Mouse (Mus musculus): ENCODE results near the gene Thrb. TPM values are rescaled to one million over a fixed set of nuclear protein-coding genes. Genes with fewer than 3 reads are reported as not detected.

Thrb gene
- polyA plus RNA-seq, 1 experiment from 2014 or later = 3.0 TPM

DNA sequence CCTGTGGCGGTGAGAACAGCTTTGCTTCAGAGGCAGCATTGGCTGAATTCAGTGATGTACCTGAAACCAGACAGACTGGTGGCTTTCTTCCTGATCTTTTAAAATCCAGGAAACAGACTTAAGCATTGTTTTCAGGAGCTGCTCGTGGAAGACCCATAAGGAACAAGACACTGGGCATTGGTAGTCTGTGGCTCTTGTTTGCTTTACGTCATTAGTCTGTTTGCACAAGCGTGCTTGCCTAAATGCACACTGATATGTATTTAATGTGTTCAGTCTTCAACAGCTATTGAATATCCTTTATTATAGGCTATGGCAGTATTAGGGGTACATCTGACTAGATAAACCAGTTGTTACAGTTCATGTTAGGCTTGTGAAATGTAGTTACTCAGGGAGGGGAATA, 67.8 kb downstream of the Thrb start:
- H3K4me2 ChIP-seq (ENCODE audit: low read length) = no peak overlapping the region
- H3K4me1 ChIP-seq (ENCODE audit: control insufficient read depth, insufficient read depth, low read depth, low read length) = no peaks in the 10 kb centered on the region
- H3K36me3 ChIP-seq (ENCODE audit: control insufficient read depth, insufficient read depth, low read length) = no peaks in the 10 kb centered on the region
- H3K4me3 ChIP-seq (ENCODE audit: low read length) = no peak overlapping the region
- WGBS = 91% methylated on average over 4 of the region's 4 CpGs
- ATAC-seq = no peak
- H3K27ac ChIP-seq (ENCODE audit: low read depth, low read length) = no peak overlapping the region
- H3K9ac ChIP-seq (ENCODE audit: low read depth, low read length) = no peak overlapping the region
- H3K27me3 ChIP-seq (replicated peaks; ENCODE audit: control insufficient read depth, insufficient read depth, low read length) = no peaks in the 10 kb centered on the region
- no peaks in the 10 kb centered on the region for H3K9me3 ChIP-seq (ENCODE audit: control insufficient read depth, low read length)

DNA sequence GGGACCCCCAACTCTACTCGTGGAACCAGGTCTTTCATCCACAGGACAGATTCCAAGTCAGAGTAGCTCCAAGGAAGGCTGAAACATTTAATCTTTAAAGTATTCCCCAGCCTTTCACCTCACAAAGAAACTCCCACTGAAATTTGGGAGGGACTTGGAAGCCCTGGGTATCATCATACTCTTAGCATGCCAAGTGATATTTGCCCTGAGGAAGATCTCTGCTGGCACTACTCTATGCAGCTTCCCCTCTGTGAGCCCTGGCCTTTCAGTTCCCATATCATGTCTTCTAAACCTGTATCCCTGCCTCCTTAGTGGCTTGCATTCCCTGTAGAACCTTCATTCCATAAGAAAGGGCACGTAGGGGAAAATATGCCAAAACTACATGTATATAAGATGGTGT, 68.8 kb downstream of the Thrb start:
- no peak overlapping the region for H3K27ac ChIP-seq (ENCODE audit: low read depth, low read length)
- WGBS = 86% methylated on average over 2 of the region's 2 CpGs
- H3K4me1 ChIP-seq (ENCODE audit: control insufficient read depth, insufficient read depth, low read depth, low read length) = no peaks in the 10 kb centered on the region
- no peaks in the 10 kb centered on the region for H3K27me3 ChIP-seq (replicated peaks; ENCODE audit: control insufficient read depth, insufficient read depth, low read length)
- no peak for ATAC-seq
- no peaks in the 10 kb centered on the region for H3K36me3 ChIP-seq (ENCODE audit: control insufficient read depth, insufficient read depth, low read length)
- no peaks in the 10 kb centered on the region for H3K9me3 ChIP-seq (ENCODE audit: control insufficient read depth, low read length)
- H3K4me3 ChIP-seq (ENCODE audit: low read length) = no peak overlapping the region
- no peak overlapping the region for H3K9ac ChIP-seq (ENCODE audit: low read depth, low read length)
- no peak overlapping the region for H3K4me2 ChIP-seq (ENCODE audit: low read length)

DNA sequence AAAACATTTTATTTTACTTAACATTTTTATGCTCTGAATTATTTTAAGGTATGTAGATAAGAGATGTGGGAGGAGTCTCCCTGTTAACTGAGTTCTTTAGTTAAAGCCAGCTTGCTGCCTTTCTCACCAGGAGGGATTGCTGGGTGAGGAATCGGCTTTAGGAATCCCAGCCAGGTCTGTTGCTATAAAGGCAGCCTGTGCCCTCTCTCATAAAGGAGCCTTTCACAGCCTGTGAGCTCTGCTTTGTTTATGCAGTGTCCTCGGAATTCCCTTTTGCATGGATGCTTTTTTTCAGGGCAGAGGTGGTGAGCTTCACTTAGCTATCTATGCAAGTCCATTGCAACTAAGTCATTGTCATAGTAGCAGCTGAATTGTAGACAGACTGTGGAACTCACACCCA, 71.0 kb downstream of the Thrb start:
- no peak for ATAC-seq
- Histone ChIP-seq H3K27ac (ENCODE audit: low read depth, low read length) (no peak overlapping the region), H3K27me3 (replicated peaks; ENCODE audit: control insufficient read depth, insufficient read depth, low read length) (no peaks in the 10 kb centered on the region), H3K9ac (ENCODE audit: low read depth, low read length) (no peak overlapping the region), H3K4me2 (ENCODE audit: low read length) (no peak overlapping the region), H3K36me3 (ENCODE audit: control insufficient read depth, insufficient read depth, low read length) (no peaks in the 10 kb centered on the region), H3K4me3 (ENCODE audit: low read length) (no peak overlapping the region), H3K4me1 (ENCODE audit: control insufficient read depth, insufficient read depth, low read depth, low read length) (no peaks in the 10 kb centered on the region), H3K9me3 (ENCODE audit: control insufficient read depth, low read length) (no peaks in the 10 kb centered on the region)
- WGBS = 5% methylated on average over 2 of the region's 2 CpGs

DNA sequence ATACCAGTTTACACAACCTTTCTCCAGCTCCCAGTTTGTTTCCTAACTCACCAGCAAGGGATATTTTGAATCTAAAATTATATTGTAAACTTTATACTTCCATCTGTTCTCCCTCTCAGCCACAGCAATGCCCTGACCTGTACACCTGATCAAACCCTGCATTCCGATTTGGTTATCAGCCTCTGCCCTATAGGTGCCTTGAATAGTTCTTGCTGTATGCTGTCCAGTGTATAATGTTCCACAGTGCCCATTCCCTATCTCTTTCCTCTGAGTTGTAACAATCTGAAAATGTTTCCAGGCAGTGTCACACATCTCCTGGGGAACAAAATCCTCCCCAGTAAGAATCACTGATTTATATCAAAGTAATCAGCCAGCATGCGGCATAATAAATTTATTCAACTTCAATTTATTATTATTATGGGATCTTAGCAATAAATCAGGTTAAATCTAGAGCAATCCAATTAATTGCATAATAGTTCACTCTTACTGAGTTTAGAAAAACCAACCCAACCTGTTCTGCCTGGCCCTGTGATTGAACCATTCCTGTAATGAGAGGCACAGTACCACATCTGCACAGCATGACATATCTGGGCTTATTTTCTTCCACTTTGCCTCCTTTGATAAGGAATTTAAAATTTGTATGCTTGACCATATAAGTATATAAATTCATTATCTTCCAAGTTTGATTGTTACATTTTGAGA, 73.2 kb downstream of the Thrb start:
- Histone ChIP-seq H3K27ac (ENCODE audit: low read depth, low read length) (no peak overlapping the region), H3K4me1 (ENCODE audit: control insufficient read depth, insufficient read depth, low read depth, low read length) (no peaks in the 10 kb centered on the region), H3K27me3 (replicated peaks; ENCODE audit: control insufficient read depth, insufficient read depth, low read length) (no peaks in the 10 kb centered on the region), H3K36me3 (ENCODE audit: control insufficient read depth, insufficient read depth, low read length) (no peaks in the 10 kb centered on the region), H3K9me3 (ENCODE audit: control insufficient read depth, low read length) (no peaks in the 10 kb centered on the region), H3K4me2 (ENCODE audit: low read length) (no peak overlapping the region), H3K4me3 (ENCODE audit: low read length) (no peak overlapping the region), H3K9ac (ENCODE audit: low read depth, low read length) (no peak overlapping the region)
- WGBS = 83% methylated on average over 2 of the region's 2 CpGs
- ATAC-seq = peak; percentile 46; the same call in 1 of the 2 replicates

DNA sequence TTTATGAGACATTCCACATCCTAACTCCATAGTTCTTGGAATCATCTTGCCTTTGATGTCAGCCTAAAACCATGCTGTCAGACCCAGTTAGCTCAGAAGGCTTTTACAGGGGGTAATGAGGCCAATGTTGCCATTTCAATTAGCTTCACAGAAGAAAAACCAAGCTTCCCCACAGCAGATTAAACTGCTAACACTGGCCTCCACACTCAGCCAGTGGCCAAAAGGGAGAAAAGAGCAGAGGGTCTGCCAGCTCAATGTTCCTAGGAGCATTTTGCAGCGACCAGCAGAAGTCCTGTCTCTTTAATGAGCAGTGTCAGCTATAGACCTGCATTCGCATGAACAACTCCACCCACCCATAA, 73.7 kb downstream of the Thrb start:
- Histone ChIP-seq H3K27me3 (replicated peaks; ENCODE audit: control insufficient read depth, insufficient read depth, low read length) (no peaks in the 10 kb centered on the region), H3K9me3 (ENCODE audit: control insufficient read depth, low read length) (no peaks in the 10 kb centered on the region), H3K4me3 (ENCODE audit: low read length) (no peak overlapping the region), H3K9ac (ENCODE audit: low read depth, low read length) (no peak overlapping the region), H3K36me3 (ENCODE audit: control insufficient read depth, insufficient read depth, low read length) (no peaks in the 10 kb centered on the region), H3K4me1 (ENCODE audit: control insufficient read depth, insufficient read depth, low read depth, low read length) (no peaks in the 10 kb centered on the region), H3K4me2 (ENCODE audit: low read length) (no peak overlapping the region), H3K27ac (ENCODE audit: low read depth, low read length) (no peak overlapping the region)
- 53% methylated on average over 2 of the region's 2 CpGs for WGBS
- peak; percentile 79 for ATAC-seq

DNA sequence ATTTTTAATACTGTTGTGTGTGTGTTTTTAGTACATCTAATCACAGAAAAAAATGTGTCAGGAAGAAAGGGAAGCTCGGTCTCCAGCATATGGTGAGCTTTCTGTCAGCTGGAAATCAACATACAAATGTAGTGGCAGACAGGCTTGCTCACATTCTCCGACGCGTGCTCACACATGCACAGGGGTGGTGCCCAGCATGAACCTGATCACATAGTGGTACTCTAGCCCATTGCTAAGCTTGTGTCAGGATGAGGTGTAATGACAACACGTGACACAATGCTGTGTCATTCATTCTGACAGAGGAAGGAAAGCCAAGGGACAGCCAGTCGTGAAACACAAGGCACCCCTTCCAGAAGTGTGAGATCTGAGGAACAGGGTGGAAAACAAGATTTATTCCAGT, 75.4 kb downstream of the Thrb start:
- ATAC-seq = peak; percentile 50; the same call in 1 of the 2 replicates
- Histone ChIP-seq H3K36me3 (ENCODE audit: control insufficient read depth, insufficient read depth, low read length) (no peaks in the 10 kb centered on the region), H3K27me3 (replicated peaks; ENCODE audit: control insufficient read depth, insufficient read depth, low read length) (no peaks in the 10 kb centered on the region), H3K9ac (ENCODE audit: low read depth, low read length) (no peak overlapping the region), H3K4me2 (ENCODE audit: low read length) (no peak overlapping the region), H3K4me1 (ENCODE audit: control insufficient read depth, insufficient read depth, low read depth, low read length) (no peaks in the 10 kb centered on the region), H3K27ac (ENCODE audit: low read depth, low read length) (no peak overlapping the region), H3K4me3 (ENCODE audit: low read length) (no peak overlapping the region), H3K9me3 (ENCODE audit: control insufficient read depth, low read length) (no peaks in the 10 kb centered on the region)
- WGBS = 78% methylated on average over 6 of the region's 6 CpGs

DNA sequence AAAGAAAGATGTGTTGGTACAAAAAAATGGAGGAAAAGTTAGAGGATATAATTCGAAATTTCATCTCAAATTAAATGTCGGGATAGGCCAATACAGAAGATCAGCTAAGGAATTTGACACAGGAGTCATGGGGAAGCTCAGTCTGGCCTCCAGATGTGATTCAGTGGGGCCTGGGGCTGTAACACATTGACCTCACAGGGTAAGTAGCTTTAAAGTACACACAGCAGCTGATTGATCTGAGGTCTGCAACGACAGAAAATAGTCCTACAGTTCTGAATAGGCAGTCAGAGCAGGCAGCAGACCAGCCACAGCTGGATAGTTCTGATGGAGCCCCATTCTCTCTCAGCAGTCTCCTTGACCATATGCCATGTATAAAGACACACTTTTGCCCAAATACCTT, 80.8 kb downstream of the Thrb start:
- Histone ChIP-seq H3K27ac (ENCODE audit: low read depth, low read length) (no peak overlapping the region), H3K9me3 (ENCODE audit: control insufficient read depth, low read length) (no peaks in the 10 kb centered on the region)
- WGBS = 54% methylated on average over 3 of the region's 3 CpGs

DNA sequence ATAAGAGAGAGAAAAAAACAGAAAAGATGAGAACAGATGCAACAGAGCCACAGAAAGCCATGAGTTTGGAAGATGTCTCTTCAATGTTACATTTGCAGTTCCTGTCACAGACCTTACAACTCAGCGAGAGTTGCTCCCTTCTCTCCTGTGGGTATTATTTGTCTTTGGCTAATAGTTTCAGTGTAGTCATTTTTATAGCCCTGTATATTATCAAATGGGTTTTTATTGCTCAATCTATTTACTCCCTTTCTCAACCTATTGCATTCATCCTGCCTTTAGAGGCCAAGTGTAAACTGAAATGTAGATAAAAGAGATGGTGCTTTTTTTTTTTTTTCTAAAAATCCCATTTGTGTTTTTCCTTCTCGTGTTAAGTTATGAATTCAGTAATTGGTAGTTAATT, 82.2 kb downstream of the Thrb start:
- Histone ChIP-seq H3K27me3 (replicated peaks; ENCODE audit: control insufficient read depth, insufficient read depth, low read length) (no peaks in the 10 kb centered on the region), H3K4me3 (ENCODE audit: low read length) (no peak overlapping the region), H3K4me2 (ENCODE audit: low read length) (no peak overlapping the region), H3K27ac (ENCODE audit: low read depth, low read length) (no peak overlapping the region), H3K9ac (ENCODE audit: low read depth, low read length) (no peak overlapping the region), H3K36me3 (ENCODE audit: control insufficient read depth, insufficient read depth, low read length) (no peaks in the 10 kb centered on the region), H3K9me3 (ENCODE audit: control insufficient read depth, low read length) (no peaks in the 10 kb centered on the region), H3K4me1 (ENCODE audit: control insufficient read depth, insufficient read depth, low read depth, low read length) (no peaks in the 10 kb centered on the region)
- 77% methylated on average over 2 of the region's 2 CpGs for WGBS
- ATAC-seq = no peak

More for the DNA sequence above, 80.8 kb downstream of the Thrb start:
- Histone ChIP-seq H3K27me3 (replicated peaks; ENCODE audit: control insufficient read depth, insufficient read depth, low read length) (no peaks in the 10 kb centered on the region), H3K36me3 (ENCODE audit: control insufficient read depth, insufficient read depth, low read length) (no peaks in the 10 kb centered on the region), H3K4me1 (ENCODE audit: control insufficient read depth, insufficient read depth, low read depth, low read length) (no peaks in the 10 kb centered on the region), H3K4me2 (ENCODE audit: low read length) (no peak overlapping the region), H3K4me3 (ENCODE audit: low read length) (no peak overlapping the region), H3K9ac (ENCODE audit: low read depth, low read length) (no peak overlapping the region)
- ATAC-seq = no peak

DNA sequence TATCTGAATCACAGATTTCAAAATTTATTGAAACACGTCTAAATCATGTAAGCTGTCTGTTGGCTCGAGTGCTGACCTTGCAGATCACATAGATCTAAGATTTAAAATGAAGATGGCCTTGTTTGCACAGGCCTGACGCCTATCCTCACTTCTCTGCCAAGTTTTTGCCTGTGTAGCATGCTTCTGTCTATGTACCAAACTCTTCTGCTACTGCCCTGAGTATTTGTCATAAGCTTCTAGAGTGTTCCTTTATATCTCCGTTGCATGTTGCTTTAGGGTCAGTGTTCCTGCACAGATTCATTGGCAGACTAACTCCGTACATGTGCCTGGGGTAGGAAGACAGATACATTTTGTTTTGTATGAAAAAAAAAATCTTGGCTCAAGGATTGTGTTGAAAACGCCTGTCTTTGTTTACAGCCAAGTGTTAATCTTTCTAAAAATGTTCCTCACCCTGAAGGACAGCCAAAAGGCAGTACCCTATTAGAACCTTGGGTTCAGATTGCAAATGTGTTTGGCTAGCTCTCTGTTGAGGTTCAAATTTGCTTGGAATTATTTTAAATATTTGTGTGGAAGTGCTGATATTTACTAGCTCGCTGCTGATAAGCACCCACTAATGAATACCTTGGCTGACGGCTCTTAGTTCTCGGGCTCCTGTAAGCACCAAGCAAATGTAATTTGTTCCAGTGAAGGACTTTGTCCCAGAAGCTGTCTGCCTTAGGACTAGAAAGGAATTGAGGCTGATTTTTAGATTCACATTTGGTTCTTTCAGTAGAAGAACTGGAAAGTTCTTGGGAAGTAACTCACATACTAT, 83.0 kb downstream of the Thrb start:
- H3K36me3 ChIP-seq (ENCODE audit: control insufficient read depth, insufficient read depth, low read length) = no peaks in the 10 kb centered on the region
- 64% methylated on average over 9 of the region's 9 CpGs for whole genome bisulfite sequencing
- H3K9me3 ChIP-seq (ENCODE audit: control insufficient read depth, low read length) = no peaks in the 10 kb centered on the region
- no peaks in the 10 kb centered on the region for H3K27me3 ChIP-seq (replicated peaks; ENCODE audit: control insufficient read depth, insufficient read depth, low read length)
- no peaks in the 10 kb centered on the region for H3K4me1 ChIP-seq (ENCODE audit: control insufficient read depth, insufficient read depth, low read depth, low read length)
- H3K4me3 ChIP-seq (ENCODE audit: low read length) = no peak overlapping the region
- no peak overlapping the region for H3K27ac ChIP-seq (ENCODE audit: low read depth, low read length)
- no peak overlapping the region for H3K9ac ChIP-seq (ENCODE audit: low read depth, low read length)
- no peak for ATAC-seq
- no peak overlapping the region for H3K4me2 ChIP-seq (ENCODE audit: low read length)
